Mouse (Mus musculus) heart, embryonic 10.5 days (tissue): ENCODE results near the gene Tbc1d14. TPM values are rescaled to one million over a fixed set of nuclear protein-coding genes. Genes with fewer than 3 reads are reported as not detected.

Source experiments
- DNase-seq: peaks from one replicate; pipeline ENCODE4 v3.0.0-alpha.2; 2017; ENCODE audit warnings: low spot score
- H3K27ac ChIP-seq: fragments of 300-500 bp; sonication (generic); 2 replicates; pipeline ENCODE4 v1.5.1; 2016; ENCODE audit warnings: mild to moderate bottlenecking
- H3K27me3 ChIP-seq: fragments of 300-500 bp; sonication (generic); 2 replicates; pipeline ENCODE4 v1.6.1; 2016; ENCODE audit warnings: mild to moderate bottlenecking; ENCODE audit not compliant: poor library complexity, insufficient read depth, severe bottlenecking
- H3K36me3 ChIP-seq: fragments of 300-500 bp; sonication (generic); 2 replicates; pipeline ENCODE4 v1.6.1; 2016; ENCODE audit warnings: mild to moderate bottlenecking, moderate library complexity
- H3K4me1 ChIP-seq: fragments of 300-500 bp; sonication (generic); 2 replicates; pipeline ENCODE4 v1.6.1; 2016; ENCODE audit warnings: mild to moderate bottlenecking
- H3K4me3 ChIP-seq: fragments of 300-500 bp; sonication (generic); 2 replicates; pipeline ENCODE4 v1.5.1; 2016; ENCODE audit warnings: mild to moderate bottlenecking, moderate library complexity
- H3K9me3 ChIP-seq: fragments of 300-500 bp; sonication (generic); 2 replicates; pipeline ENCODE4 v1.6.1; 2016; ENCODE audit warnings: mild to moderate bottlenecking, moderate library complexity
- WGBS: fragments of 180-500 bp; shearing (Covaris S2); methylation state at CpG from one replicate; pipeline ENCODE4 v1.1.7; 2016; 5-methylcytosine and 5-hydroxymethylcytosine counted together
- polyA plus RNA-seq: library from polyadenylated mRNA; unstranded; fragments of >200 nt; fragmentation: Nextera tagmentation; extraction: Ambion mirVana; gene quantifications from 2 replicates; pipeline ENCODE4 v1.2.1, GENCODE M21; 2016

Gene Tbc1d14
- polyA plus RNA-seq, 1 experiment from 2014 or later: 26.8 TPM

GRCm38 (mm10) chr5:36574147-36574870, 18.8 kb downstream of the Tbc1d14 start:
- Histone ChIP-seq H3K4me1 (peaks cover 33% of the 10 kb centered on the region), H3K9me3 (no peaks in the 10 kb centered on the region), H3K27me3 (no peaks in the 10 kb centered on the region), H3K4me3 (no peak overlapping the region), H3K36me3 (peaks cover 14% of the 10 kb centered on the region; the same call in 1 of the 2 replicates), H3K27ac (peak overlapping the region; percentile 84)
- WGBS: 29% methylated on average over 8 of the region's 8 CpGs
- DNase-seq: no peak

DNA sequence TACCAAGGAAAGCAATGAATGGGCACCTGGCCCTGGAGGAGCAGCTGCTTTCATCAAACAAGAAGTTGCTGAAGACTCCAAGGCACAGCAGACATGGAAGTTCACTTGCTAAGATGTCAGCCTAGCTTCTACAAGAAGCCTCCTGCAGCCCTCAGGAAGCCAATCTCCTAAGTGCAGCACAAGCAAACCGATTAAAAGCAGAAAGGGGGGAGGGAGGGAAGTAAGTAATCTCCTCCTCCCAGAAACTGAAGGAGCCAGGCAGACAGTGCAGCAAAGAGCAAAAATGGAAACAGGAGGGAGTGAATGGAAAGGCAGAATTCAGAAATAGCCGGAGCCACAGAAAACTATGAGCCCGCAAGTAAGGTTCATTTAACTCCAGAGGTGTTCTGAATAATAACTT, 19.7 kb downstream of the Tbc1d14 start:
- no peak for DNase-seq
- Histone ChIP-seq H3K9me3 (no peaks in the 10 kb centered on the region), H3K27ac (peak overlapping the region; percentile 84; the same call in 1 of the 2 replicates), H3K27me3 (no peaks in the 10 kb centered on the region), H3K4me1 (peaks cover 29% of the 10 kb centered on the region), H3K36me3 (peaks cover 14% of the 10 kb centered on the region; the same call in 1 of the 2 replicates), H3K4me3 (no peak overlapping the region)
- 27% methylated on average over 3 of the region's 3 CpGs for WGBS

- no peak for DNase-seq
- 87% methylated on average over 16 of the region's 16 CpGs for WGBS
- H3K4me3 ChIP-seq: no peak overlapping the region
- no peaks in the 10 kb centered on the region for H3K9me3 ChIP-seq
- H3K4me1 ChIP-seq: peaks cover 42% of the 10 kb centered on the region
- H3K36me3 ChIP-seq: peaks cover 14% of the 10 kb centered on the region; the same call in 1 of the 2 replicates
- H3K27ac ChIP-seq: no peak overlapping the region
- H3K27me3 ChIP-seq: no peaks in the 10 kb centered on the region
Observed at GRCm38 (mm10) chr5:36571371-36571770, 21.7 kb downstream of the Tbc1d14 start.

- WGBS: 81% methylated on average over 4 of the region's 4 CpGs
- Histone ChIP-seq H3K27ac (no peak overlapping the region), H3K4me1 (peaks cover 42% of the 10 kb centered on the region), H3K36me3 (peaks cover 14% of the 10 kb centered on the region; the same call in 1 of the 2 replicates), H3K9me3 (no peaks in the 10 kb centered on the region), H3K27me3 (no peaks in the 10 kb centered on the region), H3K4me3 (no peak overlapping the region)
- no peak for DNase-seq
Observed at GRCm38 (mm10) chr5:36570546-36571245, 22.4 kb downstream of the Tbc1d14 start.

DNA sequence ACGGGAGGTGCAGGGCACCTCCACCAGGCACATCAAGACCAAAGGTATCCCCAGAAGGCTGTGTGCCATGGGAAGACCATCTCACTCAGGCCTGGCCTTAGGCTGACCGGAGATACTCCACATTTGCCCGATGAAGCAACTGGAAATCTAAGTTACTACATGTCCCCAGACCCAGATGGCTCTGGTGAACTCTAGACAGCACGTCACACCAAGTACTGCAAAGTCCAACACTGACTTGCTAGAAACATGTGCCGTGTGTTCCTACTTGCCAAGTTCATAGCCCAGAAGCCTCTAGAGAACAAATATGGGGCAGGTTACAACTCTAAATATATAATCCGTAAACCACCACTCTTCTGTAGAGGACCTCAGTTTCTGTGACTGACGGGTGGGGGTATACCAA, 23.0 kb downstream of the Tbc1d14 start:
- Histone ChIP-seq H3K27me3 (no peaks in the 10 kb centered on the region), H3K36me3 (peaks cover 14% of the 10 kb centered on the region; the same call in 1 of the 2 replicates), H3K27ac (no peak overlapping the region), H3K9me3 (no peaks in the 10 kb centered on the region), H3K4me3 (no peak overlapping the region), H3K4me1 (peaks cover 37% of the 10 kb centered on the region)
- no peak for DNase-seq
- WGBS: 90% methylated on average over 7 of the region's 7 CpGs

GRCm38 (mm10) chr5:36568118-36568517, 25.0 kb downstream of the Tbc1d14 start:
- H3K9me3 ChIP-seq: no peaks in the 10 kb centered on the region
- no peak overlapping the region; the same call in 1 of the 2 replicates for H3K27ac ChIP-seq
- H3K27me3 ChIP-seq: no peaks in the 10 kb centered on the region
- 76% methylated on average over 4 of the region's 4 CpGs for WGBS
- no peak overlapping the region for H3K4me3 ChIP-seq
- H3K4me1 ChIP-seq: peaks cover 34% of the 10 kb centered on the region
- no peak for DNase-seq
- peaks cover 14% of the 10 kb centered on the region; the same call in 1 of the 2 replicates for H3K36me3 ChIP-seq

- Histone ChIP-seq H3K4me3 (no peak overlapping the region), H3K4me1 (peaks cover 34% of the 10 kb centered on the region), H3K9me3 (no peaks in the 10 kb centered on the region), H3K27me3 (no peaks in the 10 kb centered on the region), H3K36me3 (peaks cover 14% of the 10 kb centered on the region; the same call in 1 of the 2 replicates), H3K27ac (no peak overlapping the region)
- 65% methylated on average over 2 of the region's 2 CpGs for WGBS
- DNase-seq: no peak
Observed at GRCm38 (mm10) chr5:36567627-36568026, 25.4 kb downstream of the Tbc1d14 start.

DNA sequence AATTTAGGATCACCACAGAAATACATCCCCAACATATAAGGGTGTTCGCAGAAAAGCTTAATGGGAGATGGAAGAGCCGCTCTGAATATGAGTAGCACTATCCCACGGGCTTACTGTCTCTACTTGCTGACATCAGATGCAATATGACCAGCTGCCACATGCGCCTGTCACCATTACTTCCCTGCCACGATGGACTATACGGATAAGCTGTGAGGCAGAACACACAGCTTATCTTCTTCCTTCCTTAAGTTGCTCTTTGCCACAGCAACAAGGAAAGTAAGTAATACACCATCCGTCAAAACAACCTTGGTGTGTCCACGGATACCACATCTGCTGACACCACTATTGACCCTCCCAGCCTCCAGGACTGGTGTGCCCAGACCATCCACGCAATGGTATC, 28.5 kb downstream of the Tbc1d14 start:
- no peak for DNase-seq
- H3K36me3 ChIP-seq: no peaks in the 10 kb centered on the region
- H3K4me1 ChIP-seq: peaks cover 57% of the 10 kb centered on the region
- no peaks in the 10 kb centered on the region for H3K9me3 ChIP-seq
- no peak overlapping the region for H3K4me3 ChIP-seq
- H3K27me3 ChIP-seq: no peaks in the 10 kb centered on the region
- no peak overlapping the region for H3K27ac ChIP-seq
- WGBS: 64% methylated on average over 9 of the region's 9 CpGs

GRCm38 (mm10) chr5:36563741-36564140, 29.3 kb downstream of the Tbc1d14 start:
- no peak for DNase-seq
- Histone ChIP-seq H3K27ac (no peak overlapping the region), H3K27me3 (no peaks in the 10 kb centered on the region), H3K4me3 (no peak overlapping the region), H3K4me1 (peaks cover 59% of the 10 kb centered on the region), H3K36me3 (no peaks in the 10 kb centered on the region), H3K9me3 (no peaks in the 10 kb centered on the region)
- 89% methylated on average over 6 of the region's 6 CpGs for WGBS

DNA sequence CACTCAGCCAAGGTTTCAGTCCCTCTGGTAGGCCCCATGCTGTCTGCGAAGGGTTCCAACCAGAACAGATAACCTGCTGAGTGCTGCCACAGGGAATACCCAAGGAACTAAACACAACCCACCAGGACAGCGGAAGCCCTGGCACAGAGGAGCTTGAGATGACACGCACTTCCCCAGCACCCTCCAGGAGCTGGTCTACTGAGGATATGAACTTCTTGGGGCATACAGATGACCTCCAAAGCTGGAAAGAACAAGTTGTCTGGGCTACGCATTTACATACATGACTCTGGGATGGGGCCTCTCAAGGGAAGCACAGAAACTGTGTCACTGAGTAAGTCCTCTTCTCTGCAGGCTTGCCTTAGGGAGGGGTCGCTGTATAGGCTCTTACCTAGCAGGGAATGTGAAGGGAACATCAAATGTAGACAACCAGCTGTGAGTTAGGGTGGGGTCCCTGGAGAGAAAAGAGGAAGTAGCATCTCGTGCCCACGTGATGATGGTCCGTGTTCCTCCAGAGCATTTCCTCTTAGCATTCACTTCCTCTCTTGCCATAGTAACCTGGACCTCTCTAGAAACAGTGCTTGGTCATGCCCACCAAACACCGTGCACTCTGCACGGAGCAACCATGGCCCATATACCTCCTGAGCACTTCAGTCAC, 30.2 kb downstream of the Tbc1d14 start:
- H3K4me1 ChIP-seq: peaks cover 58% of the 10 kb centered on the region
- H3K27ac ChIP-seq: peak overlapping the region; percentile 12; the same call in 1 of the 2 replicates
- DNase-seq: no peak
- no peak overlapping the region for H3K4me3 ChIP-seq
- WGBS: 84% methylated on average over 10 of the region's 10 CpGs
- no peaks in the 10 kb centered on the region for H3K9me3 ChIP-seq
- no peaks in the 10 kb centered on the region for H3K36me3 ChIP-seq
- no peaks in the 10 kb centered on the region for H3K27me3 ChIP-seq

- no peak overlapping the region for H3K4me3 ChIP-seq
- no peak for DNase-seq
- no peaks in the 10 kb centered on the region for H3K9me3 ChIP-seq
- no peaks in the 10 kb centered on the region for H3K36me3 ChIP-seq
- H3K27ac ChIP-seq: no peak overlapping the region
- H3K4me1 ChIP-seq: peaks cover 54% of the 10 kb centered on the region
- WGBS: 83% methylated on average over 4 of the region's 4 CpGs
- no peaks in the 10 kb centered on the region for H3K27me3 ChIP-seq
Observed at GRCm38 (mm10) chr5:36561509-36561908, 31.6 kb downstream of the Tbc1d14 start.

GRCm38 (mm10) chr5:36560490-36560889, 32.6 kb downstream of the Tbc1d14 start:
- Histone ChIP-seq H3K27ac (no peak overlapping the region), H3K36me3 (no peaks in the 10 kb centered on the region), H3K9me3 (no peaks in the 10 kb centered on the region), H3K4me1 (peaks cover 54% of the 10 kb centered on the region), H3K27me3 (no peaks in the 10 kb centered on the region), H3K4me3 (no peak overlapping the region)
- DNase-seq: no peak
- WGBS: 88% methylated on average over 4 of the region's 4 CpGs
